8 mouse cellular contexts compared by ENCODE assay signal in the genomic region with DNA sequence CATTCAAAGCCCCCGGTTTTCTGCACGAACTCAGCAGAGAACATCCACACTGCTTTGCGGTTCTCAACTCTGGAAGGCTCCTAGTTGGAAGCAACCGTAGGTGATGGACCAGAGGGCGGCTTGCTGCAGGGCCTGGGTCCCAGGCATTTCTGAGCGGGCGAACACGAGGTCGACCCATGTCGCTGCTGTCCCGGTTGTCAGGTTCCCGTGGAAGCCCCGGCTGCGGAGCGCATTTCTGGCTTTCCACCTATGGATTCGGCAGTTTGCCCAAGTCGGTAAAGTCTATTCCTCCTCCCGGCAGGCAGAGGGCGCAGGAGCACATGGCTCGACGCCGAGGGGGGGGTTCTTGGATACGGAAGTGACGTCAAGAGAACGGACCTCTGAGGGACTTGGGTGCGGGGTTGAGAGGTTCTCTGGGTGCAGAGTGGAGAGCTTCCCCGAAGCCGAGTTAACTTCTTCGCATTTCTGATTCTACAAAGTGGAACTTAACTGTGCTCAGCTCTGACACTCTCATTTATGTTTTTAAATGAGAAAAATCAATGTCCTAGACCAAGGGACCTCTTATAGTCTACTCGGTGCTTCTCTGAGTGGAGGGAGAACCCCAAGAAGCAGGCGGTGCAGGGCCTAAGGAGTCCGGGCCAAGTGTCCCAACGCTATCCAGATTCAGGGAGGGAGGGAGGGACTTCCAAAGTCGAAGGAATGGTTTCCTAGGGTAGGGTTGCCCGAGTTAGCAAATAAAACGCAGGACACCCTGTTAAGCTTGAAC. TPM values are rescaled to one million over a fixed set of nuclear protein-coding genes. Genes with fewer than 3 reads are reported as not detected.
DNase-seq lines count a peak whose midpoint lies in the region; ATAC-seq lines count a peak whose summit lies in the region.

No protein-coding gene starts in this region.

- peak overlapping the region; percentile 74 for H3K4me2 ChIP-seq in intestine, embryonic 14.5 days (ENCODE audit: low read length)

- H3K9me3 ChIP-seq in intestine, embryonic 14.5 days (ENCODE audit: control insufficient read depth, low read length): no peaks in the 10 kb centered on the region

- no peaks in the 10 kb centered on the region for H3K36me3 ChIP-seq in intestine, embryonic 14.5 days (ENCODE audit: control insufficient read depth, insufficient read depth, low read length)

- peak overlapping the region; percentile 38 for H3K9ac ChIP-seq in intestine, embryonic 14.5 days (ENCODE audit: low read length)

- H3K27me3 ChIP-seq in intestine, embryonic 14.5 days (replicated peaks; ENCODE audit: control insufficient read depth, insufficient read depth, low read length): no peaks in the 10 kb centered on the region

- peak overlapping the region; percentile 38 for H3K4me3 ChIP-seq in intestine, embryonic 14.5 days (ENCODE audit: low read depth, low read length)

- ATAC-seq in common myeloid progenitor, adult 5-6 weeks (replicated peaks; ENCODE audit: low read depth, poor library complexity, severe bottlenecking): peak; percentile 98
- peak; percentile 83; the same call in 1 of the 2 replicates for ATAC-seq in intestine, embryonic 14.5 days (replicated peaks; ENCODE audit: low FRiP score, low TSS enrichment, low read depth)
- peak; percentile 100 for ATAC-seq in megakaryocyte progenitor cell, adult 5-6 weeks (replicated peaks; ENCODE audit: poor library complexity)

- peaks cover 4% of the 10 kb centered on the region; the same call in 1 of the 2 replicates for H3K4me1 ChIP-seq in intestine, embryonic 14.5 days (replicated peaks; ENCODE audit: control insufficient read depth, insufficient read depth, low read length)

- peak; percentile 50 for DNase-seq in adipocyte (ENCODE audit: low spot score)
- peak; percentile 81 for DNase-seq in gastrocnemius, postnatal 14 days
- DNase-seq in intestine, embryonic 14.5 days (ENCODE audit: low spot score): peak; percentile 94
- DNase-seq in left cerebral cortex, postnatal 10 days (ENCODE audit: extremely low spot score in 1 of 2, low spot score in 2 of 2): peak; percentile 84 to 90
- peak; percentile 92 to 93 for DNase-seq in right cerebral cortex, postnatal 10 days (ENCODE audit: low spot score in 2 of 2)
- DNase-seq in urinary bladder, postnatal 4 days (ENCODE audit: low spot score in 2 of 2): peak; percentile 73 to 85

- intact Hi-C loops in gastrocnemius, postnatal 14 days (cut with DNase I; ENCODE audit: low total_unique reads): no loop called here
- intact Hi-C loops in left cerebral cortex, postnatal 10 days (cut with DNase I): no loop called here

- WGBS in intestine, embryonic 14.5 days: 14% methylated on average over 36 of the region's 36 CpGs

- H3K27ac ChIP-seq in intestine, embryonic 14.5 days (ENCODE audit: low read depth): no peak overlapping the region

RNA-seq across cellular contexts. Expression of a gene that starts 37.2 kb away (rescaled TPM):
- total RNA-seq in common myeloid progenitor, adult 5-6 weeks (2017): 1.1 and 1.6 TPM in 2 replicates
- 1 to 10 TPM; 1.8 to 2.6 TPM for total RNA-seq in gastrocnemius, postnatal 14 days (2021)
- 17.5 and 20.1 TPM in 2 replicates for polyA plus RNA-seq in intestine, embryonic 14.5 days (2014; fragmentation: Nextera tagmentation; extraction: Ambion mirVana)
- 10 to 100 TPM; 30.3 to 36.3 TPM for total RNA-seq in left cerebral cortex, postnatal 10 days (2021)
- total RNA-seq in megakaryocyte progenitor cell, adult 5-6 weeks (2015): 0.91 and 1.7 TPM in 2 replicates
- 2.1 and 2.2 TPM in 2 replicates for total RNA-seq in megakaryocyte progenitor cell, adult 5-6 weeks (2017)

RNA-seq across cellular contexts. Expression of a gene that starts 41.6 kb away (rescaled TPM):
- 0.37 and 0.39 TPM in 2 replicates for total RNA-seq in common myeloid progenitor, adult 5-6 weeks (2017)
- total RNA-seq in gastrocnemius, postnatal 14 days (2021): 1 to 10 TPM; 1.1 to 1.4 TPM
- polyA plus RNA-seq in intestine, embryonic 14.5 days (2014; fragmentation: Nextera tagmentation; extraction: Ambion mirVana): 6.5 and 6.6 TPM in 2 replicates
- total RNA-seq in left cerebral cortex, postnatal 10 days (2021): 10 to 100 TPM; 30.2 to 31.2 TPM
- total RNA-seq in megakaryocyte progenitor cell, adult 5-6 weeks (2015): 0.62 and 0.66 TPM in 2 replicates
- 0.33 and 0.41 TPM in 2 replicates for total RNA-seq in megakaryocyte progenitor cell, adult 5-6 weeks (2017)

Comparison
In these comparisons a context has a peak if more than half of its experiments do, and no peak if none do; other contexts are left out.
1. RNA of a gene that starts 37.2 kb away (total RNA-seq): 30.3 to 36.3 TPM in left cerebral cortex, postnatal 10 days; 1.8 to 2.6 TPM in gastrocnemius, postnatal 14 days, 0.91 to 2.2 TPM in megakaryocyte progenitor cell, adult 5-6 weeks and 1.1 to 1.6 TPM in common myeloid progenitor, adult 5-6 weeks; every median in the first group is over 4 times any median in the second.
2. RNA of a gene that starts 41.6 kb away (total RNA-seq): 30.2 to 31.2 TPM in left cerebral cortex, postnatal 10 days; 1.1 to 1.4 TPM in gastrocnemius, postnatal 14 days, 0.33 to 0.66 TPM in megakaryocyte progenitor cell, adult 5-6 weeks and 0.37 to 0.39 TPM in common myeloid progenitor, adult 5-6 weeks; every median in the first group is over 10 times any median in the second.
3. Peak in every context shown above with its lines, with median percentiles within 50 percentile points of each other: DNase-seq and ATAC-seq.